Mouse (Mus musculus) activated CD4-positive, CD25-positive, alpha-beta regulatory T cell (primary cell): Measurements from ENCODE around the gene Rev1. TPM values are rescaled to one million over a fixed set of nuclear protein-coding genes. Genes with fewer than 3 reads are reported as not detected.

Source experiments
- polyA plus RNA-seq, 2 experiments: library from polyadenylated mRNA; unstranded; fragments of 100-300 nt; shearing (Covaris generic); gene quantifications; one replicate each; pipeline ENCODE4 v1.2.1; 2017

Rev1 gene
- 10 to 100 TPM; 23.5 to 26.4 TPM for polyA plus RNA-seq

DNA sequence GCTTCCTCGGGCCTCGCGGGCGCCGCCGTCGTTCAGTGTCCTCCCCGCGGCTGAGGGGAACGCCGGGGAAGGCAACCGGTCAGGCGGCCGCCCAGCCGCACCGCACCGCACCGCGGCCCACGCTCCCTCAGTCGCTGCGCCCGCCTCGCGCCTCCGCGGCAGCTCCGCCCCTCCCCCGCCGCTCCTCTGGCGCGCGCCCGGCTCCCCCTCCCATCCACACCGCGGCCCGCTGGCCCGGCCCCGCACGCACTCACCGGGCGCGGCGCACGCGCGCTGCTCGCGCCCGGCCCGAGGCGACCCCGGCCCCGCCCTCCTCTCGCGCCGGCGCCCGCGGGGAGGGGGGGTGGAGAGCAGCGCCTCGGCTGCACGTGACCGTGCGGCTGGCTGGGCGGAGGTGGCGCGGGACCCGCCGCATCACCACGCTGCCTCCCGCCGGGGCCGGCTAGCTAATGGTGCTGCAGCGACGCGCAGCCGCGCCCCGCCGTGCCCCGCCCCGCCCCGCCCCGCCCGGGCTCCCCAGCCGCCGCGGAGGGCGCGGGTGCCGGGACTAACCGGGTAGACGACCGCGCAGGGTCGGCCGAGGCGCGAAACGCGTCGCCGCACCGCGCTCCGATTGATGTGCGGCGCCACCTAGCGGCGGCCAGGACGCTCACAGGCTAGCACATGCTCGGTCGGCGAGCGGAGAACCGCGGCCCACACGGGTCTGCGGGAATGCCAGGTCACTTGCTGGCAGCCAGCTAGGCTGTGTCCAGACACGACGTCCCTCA lies at the start of gene Rev1:
Gene Rev1, minus strand, starts transcription at position 301 of the 767 bp plus-strand sequence.

Other genes with a start within 250 kb of the Rev1 start
- gene Mitd1, start 239.4 kb downstream of the Rev1 start, polyA plus RNA-seq, result 10 to 100 TPM; 82.4 to 92.7 TPM
- 100 to 1,000 TPM; 154 to 229 TPM for gene Mrpl30, start 239.3 kb downstream of the Rev1 start, polyA plus RNA-seq
- gene Lyg2, start 213.3 kb downstream of the Rev1 start, polyA plus RNA-seq, result not detected
- gene Lyg1, start 172.0 kb downstream of the Rev1 start, polyA plus RNA-seq, result not detected
- gene Txndc9, start 131.9 kb downstream of the Rev1 start, polyA plus RNA-seq, result 10 to 100 TPM; 98.7 to 99.6 TPM
- 10 to 100 TPM; 17.2 to 24.3 TPM for gene Eif5b, start 131.8 kb downstream of the Rev1 start, polyA plus RNA-seq